Mouse (Mus musculus): ENCODE results near the gene Spsb3. TPM values are rescaled to one million over a fixed set of nuclear protein-coding genes. Genes with fewer than 3 reads are reported as not detected.
A peak's percentile ranks its signal among the peaks of the same experiment; 100 is the strongest.

Gene Spsb3
- total RNA-seq, 2 experiments from 2014 or later, result 56.4 to 63.7 TPM

GRCm38 (mm10) chr17:24867914-24868313, 18.5 kb upstream of the Spsb3 start:
- intact Hi-C loops (cut with DNase I), result no loop called here
- peak in 1 of 2 experiments; percentile 46 for DNase-seq (ENCODE audit: low spot score in 2 of 2)

DNA sequence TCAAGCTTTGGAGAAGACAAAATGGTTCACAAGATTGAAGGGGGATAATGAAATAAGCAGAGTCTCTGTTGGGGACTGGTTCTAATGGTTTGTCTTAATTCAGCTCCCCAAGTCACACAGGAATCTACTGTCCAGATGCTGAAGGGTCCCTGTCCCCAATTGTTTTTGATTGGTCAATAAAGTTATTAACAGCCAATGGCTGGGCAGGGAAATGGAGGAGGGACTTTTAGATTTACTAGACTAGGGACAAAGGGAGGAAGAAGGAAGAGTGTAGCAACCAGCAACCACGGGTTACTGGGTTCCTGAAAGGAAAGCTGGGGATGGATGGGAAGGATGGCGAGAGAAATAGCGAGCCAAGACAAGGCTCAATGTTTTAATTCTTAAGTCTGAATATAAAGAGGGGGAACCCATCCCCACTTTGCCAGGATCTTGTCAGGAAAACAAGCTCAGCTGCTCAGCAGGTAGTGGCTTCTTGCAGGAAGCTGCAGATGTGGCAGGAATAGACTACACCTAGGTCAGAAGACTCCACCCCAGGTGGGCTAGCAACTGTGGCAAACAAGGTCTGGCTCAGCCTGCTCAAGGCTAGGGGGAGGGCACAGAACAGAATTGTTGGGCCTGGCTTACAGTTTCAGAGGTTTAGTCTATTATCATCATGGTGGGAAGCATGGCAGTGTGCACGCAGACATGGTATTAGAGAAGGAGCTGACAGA, 12.6 kb upstream of the Spsb3 start:
- intact Hi-C loops (cut with DNase I), result no loop called here
- no peak for DNase-seq (ENCODE audit: low spot score in 2 of 2)

DNA sequence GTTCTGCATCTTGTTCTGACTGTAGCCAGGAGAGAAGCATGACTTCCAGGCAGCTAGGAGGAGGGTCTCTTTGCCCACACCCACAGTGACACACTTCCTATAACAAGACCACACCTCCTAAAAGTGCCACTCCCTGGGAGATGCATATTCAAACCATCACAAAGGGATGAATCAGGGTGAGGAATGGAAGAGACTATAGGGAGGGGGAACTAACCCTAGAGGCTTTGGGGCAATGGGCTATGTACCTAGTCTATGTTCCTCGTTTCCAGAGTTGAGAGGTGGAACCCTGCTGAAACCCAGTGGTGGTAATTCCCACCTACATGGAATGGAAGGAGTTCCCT, 12.1 kb upstream of the Spsb3 start:
- intact Hi-C loops (cut with DNase I), result no loop called here
- no peak for DNase-seq (ENCODE audit: low spot score in 2 of 2)

DNA sequence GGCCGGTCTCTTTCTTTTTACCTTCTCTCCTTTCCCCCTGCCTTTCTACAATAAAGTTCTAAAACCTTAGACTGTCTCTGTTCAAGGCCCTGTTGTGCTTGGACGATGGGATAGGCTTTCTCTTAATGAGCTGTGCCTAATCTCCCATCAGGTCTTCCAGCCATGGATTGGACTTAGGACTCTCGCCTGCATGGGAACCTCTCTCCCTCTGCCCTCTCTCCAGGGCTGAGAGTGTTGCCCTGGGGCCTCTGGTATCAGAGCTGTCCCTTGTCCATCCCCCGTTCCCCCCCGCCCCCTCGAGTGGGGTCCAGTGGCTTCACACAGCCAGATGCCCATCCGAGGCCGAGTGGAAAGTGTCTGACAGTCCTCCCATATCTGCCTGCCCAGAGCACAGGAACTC, 11.5 kb upstream of the Spsb3 start:
- intact Hi-C loops (cut with DNase I), result no loop called here

DNA sequence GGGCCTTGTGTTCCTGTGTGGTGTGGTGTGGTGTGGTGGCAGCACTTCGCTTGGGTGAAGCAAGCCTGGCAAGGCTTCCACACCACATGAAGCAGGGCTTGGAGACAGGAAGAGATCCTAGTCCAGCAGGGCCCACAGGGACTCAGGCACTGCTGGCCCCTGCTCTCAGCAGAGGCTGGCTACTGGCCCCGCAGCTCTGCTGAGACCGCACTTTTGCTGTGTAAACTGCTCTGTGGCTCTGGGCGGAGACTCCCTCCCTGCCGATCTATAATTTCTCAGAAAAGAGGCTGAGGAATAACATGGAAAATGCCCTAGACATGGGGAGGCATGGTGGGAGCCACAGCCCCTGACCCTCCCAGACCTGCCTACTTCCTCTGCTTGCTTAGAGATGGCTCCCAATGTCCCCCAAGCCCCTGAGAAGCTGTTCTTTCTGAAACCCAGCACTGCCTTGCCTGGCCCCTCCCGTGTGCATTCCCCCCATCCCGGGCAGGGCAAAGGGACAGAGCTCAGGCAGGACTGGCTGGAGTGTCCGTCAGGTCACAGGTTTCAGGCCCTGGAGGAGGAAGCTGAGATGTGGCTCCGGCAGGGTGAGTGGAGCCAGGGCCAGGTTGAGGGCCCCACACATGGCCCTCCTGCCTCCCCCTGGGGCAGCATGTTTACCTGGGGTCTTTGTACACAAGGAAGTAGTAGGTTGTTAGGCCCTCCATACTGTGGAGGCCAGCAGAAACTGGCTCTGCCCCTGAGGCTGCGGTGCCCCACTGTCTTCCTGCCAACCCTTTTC, 8.9 kb upstream of the Spsb3 start:
- intact Hi-C loops (cut with DNase I), result no loop called here
- no peak for DNase-seq (ENCODE audit: low spot score in 2 of 2)

More for the DNA sequence above, 11.5 kb upstream of the Spsb3 start:
- DNase-seq (ENCODE audit: low spot score in 2 of 2), result no peak

DNA sequence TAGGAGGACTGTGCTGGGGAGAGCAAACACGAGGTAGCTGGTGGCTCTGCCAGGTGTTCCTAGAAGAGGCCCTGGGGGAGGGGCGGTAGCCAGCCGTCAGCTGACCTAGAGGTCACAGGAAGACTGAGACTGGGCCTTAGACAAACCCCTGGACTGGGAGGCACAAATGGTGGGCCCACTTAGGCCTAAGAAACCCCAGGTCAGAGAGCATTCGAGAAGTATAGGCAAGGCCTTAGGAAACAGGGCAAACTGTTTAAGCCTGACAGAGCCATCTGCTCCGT, 8.4 kb upstream of the Spsb3 start:
- DNase-seq (ENCODE audit: low spot score in 2 of 2), result no peak
- intact Hi-C loops (cut with DNase I), result no loop called here

DNA sequence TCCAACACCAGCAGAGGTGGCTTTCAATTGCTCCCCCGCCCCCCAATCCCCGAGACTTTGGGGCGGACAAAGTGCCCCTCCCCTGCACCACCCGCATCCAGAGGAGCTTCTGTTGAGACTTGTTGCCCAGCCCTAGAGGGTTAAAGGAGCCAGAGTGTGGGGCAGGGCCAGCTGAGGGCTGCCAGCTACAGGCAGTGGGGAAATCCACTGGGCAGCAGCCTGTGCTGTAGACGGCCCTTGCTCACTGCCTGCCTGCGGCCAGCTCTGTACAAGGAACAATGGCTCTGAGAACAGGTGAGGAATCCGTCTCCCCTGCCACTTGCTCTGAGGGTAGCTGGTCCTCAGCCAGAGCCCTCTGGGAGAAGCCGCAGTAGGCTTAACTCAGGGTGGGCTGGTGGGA, 7.9 kb upstream of the Spsb3 start:
- intact Hi-C loops (cut with DNase I), result no loop called here
- DNase-seq (ENCODE audit: low spot score in 2 of 2), result no peak

DNA sequence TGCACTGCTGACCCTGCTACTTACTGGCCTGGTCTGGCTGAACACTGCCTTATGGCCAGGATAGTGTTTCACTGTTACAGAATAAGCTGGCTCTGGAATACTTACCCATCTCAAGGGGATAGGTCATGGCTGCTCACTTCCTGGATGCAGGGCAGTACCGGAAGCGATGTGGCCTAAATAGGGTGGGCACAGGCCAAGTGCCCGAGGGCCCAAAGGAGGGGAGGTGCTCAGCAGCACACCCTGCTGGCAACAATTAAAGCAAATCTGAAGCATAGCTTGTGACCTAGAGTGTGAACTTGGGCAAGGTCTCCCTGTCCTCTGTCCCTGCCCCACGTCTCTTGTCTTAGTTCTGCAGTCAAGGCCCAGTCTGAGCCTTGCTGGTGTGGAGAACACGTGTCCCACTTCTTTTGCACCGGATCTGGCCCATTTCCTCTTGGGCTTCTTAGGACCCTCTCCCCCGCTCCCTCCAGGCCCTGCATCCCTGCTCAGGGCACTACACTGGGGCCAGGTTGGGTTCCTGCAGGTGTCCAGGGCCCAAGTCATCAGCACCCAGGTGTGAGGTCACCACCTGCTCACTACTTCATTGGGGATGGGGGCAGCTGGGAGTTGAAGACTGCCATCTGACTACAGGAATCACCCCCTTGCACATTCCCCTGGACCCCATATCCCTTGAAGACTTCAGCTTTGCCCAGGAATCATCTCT, 4.6 kb upstream of the Spsb3 start:
- intact Hi-C loops (cut with DNase I), result loop anchor here (5.0 kb wide), 1 partner anchor 135 kb away; no protein-coding TSS in a partner anchor
- DNase-seq (ENCODE audit: low spot score in 2 of 2), result no peak

DNA sequence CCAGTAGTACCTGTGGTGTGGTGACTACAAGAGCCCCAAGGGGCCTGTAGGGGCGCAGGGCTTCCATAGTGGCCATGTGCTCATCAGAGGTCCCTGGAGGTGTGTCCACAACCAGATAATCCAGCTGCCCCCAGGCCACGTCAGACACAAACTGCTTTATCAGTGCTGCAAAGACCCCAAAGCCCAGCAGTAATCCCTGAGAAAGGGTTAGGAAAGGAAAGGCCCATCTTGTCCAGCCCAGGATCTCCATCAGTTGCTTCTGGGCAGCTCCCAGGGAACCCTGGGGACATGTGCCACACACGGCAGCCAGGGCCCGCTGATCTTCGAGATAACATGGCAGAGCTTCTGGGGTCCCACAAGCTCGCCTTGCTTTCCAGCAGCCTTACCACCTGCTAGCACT, 2.1 kb upstream of the Spsb3 start:
- no peak for DNase-seq (ENCODE audit: low spot score in 2 of 2)

DNA sequence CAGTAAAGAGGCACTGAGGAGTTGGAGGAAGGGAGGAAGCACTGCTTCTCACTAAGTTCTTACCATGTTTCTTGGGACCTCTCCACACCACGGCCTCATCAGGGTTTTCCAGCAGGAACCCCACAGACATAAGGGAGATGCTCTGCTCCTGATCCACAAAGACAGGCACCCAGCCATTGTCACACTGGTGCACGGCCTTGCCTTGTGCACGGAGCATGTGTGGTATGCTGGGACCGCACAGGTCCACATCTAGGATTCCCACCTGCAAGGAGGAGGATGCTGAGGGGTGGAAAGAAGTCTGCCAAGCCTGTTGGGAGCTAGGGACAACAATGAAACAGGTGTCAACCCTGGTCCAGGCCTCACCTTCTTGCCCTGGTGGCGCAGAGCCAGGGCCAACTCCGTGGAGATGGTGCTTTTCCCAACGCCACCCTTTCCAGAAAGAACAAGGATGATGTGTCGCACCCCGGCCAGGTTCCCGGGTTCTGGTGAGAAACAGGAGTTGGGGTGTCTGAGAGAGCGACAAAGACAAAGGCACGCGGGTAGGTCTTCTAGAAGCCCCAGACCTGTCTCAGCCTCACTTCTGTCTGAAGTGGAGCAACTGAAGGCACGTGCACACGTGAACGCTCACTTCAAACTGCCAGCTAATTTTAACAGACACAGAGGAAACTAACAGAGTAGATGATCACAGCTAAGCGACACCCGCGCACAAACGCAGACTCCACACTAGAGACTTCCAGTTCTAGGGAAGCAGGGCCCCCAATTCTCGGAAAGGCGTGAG, 898 bp upstream of the Spsb3 start:
- intact Hi-C loops (cut with DNase I), result loop anchor here (2.0 kb wide), 1 partner anchor 35 kb away; the partner anchor contains the start of gene Fahd1
- DNase-seq (ENCODE audit: low spot score in 2 of 2), result no peak

More for the DNA sequence above, 2.1 kb upstream of the Spsb3 start:
- intact Hi-C loops (cut with DNase I), result loop anchor here (5.0 kb wide), 1 partner anchor 137 kb away; no protein-coding TSS in a partner anchor

GRCm38 (mm10) chr17:24886932-24887271, 459 bp downstream of the Spsb3 start:
- DNase-seq (ENCODE audit: low spot score in 2 of 2), result no peak
- intact Hi-C loops (cut with DNase I), result loop anchor here (2.0 kb wide), 1 partner anchor 36 kb away; the partner anchor contains the start of gene Fahd1

DNA sequence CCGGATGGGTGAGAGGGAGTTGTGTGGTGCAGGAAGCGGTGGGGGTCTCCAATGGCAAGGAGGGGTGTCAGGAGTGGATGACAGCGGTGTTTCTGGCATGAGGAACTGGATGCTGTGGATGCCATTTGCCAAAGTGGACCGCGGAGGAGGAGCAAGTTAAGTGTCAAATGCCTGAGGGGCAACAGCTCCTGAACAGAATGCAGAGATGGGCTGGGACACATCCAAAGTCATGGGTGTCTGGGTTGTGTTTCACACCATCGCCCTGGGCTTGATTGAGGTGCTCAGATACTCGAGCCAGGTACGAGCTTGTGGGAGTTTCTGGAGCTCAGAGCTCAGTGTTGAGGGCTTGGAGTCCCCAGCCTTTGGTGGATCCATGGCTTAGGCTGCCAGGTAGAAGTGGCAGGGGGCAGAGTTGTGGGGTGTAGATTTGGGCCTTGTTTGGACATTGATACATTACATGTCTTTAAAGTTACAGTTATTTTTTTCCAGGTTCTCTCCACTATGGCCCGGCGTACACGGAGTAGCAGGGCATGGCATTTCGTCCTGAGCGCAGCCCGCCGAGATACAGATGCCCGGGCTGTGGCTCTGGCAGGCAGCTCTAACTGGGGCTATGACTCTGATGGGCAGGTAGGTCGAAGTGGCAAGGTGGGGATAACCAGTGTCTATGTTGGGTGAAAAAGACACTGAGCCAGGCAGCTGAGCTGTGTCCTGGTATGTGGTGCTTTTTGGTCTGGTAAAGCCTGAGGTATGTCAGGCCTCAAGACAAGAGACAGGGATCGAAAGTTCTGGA, 1.0 kb downstream of the Spsb3 start:
- intact Hi-C loops (cut with DNase I), result loop anchor here (2.0 kb wide), 1 partner anchor 37 kb away; the partner anchor contains the start of gene Fahd1
- DNase-seq (ENCODE audit: low spot score in 2 of 2), result no peak

DNA sequence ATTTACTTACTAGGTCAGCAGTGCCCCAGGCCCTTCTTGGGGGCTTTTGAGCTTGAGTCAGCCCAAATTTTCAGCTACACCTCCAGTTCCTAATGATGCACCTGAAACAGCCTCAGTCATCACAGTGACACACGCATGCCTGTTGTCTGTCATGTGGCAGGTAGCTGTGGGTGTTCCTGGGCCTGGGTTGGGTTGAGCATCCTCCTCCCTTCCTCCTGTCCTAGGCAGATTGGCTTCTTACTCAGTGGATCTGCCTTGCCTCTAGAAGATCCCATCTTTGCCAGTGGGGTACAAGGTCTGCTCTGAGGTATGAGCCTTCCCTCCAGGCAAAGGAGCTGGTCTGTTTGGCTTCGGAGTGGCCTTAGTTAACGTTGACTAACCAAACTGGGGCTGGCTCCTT, 2.4 kb downstream of the Spsb3 start:
- DNase-seq (ENCODE audit: low spot score in 2 of 2), result no peak
- intact Hi-C loops (cut with DNase I), result no loop called here

- intact Hi-C loops (cut with DNase I), result no loop called here
- DNase-seq (ENCODE audit: low spot score in 2 of 2), result peak in 1 of 2 experiments; percentile 13
Measured at GRCm38 (mm10) chr17:24890151-24891092, 4.0 kb downstream of the Spsb3 start.

DNA sequence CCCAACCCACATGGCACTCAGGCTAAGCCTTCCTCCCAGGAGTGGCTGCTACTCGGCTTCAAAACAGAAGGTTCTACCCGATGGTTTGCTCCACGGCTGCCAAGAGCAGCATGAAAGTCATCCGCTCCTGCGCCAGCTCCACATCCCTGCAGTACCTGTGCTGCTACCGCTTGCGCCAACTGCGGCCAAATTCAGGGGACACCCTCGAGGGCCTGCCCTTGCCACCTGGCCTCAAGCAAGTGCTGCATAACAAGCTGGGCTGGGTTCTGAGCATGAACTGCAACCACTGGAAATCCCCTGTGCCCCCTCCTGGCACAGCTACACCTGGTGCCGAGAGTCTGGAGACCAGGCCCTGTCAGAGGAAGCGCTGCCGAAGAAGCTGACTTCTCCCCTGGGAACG, 4.9 kb downstream of the Spsb3 start:
- no peak for DNase-seq (ENCODE audit: low spot score in 2 of 2)
- intact Hi-C loops (cut with DNase I), result no loop called here

GRCm38 (mm10) chr17:24892785-24893184, 6.3 kb downstream of the Spsb3 start:
- no peak for DNase-seq (ENCODE audit: low spot score in 2 of 2)
- intact Hi-C loops (cut with DNase I), result no loop called here

DNA sequence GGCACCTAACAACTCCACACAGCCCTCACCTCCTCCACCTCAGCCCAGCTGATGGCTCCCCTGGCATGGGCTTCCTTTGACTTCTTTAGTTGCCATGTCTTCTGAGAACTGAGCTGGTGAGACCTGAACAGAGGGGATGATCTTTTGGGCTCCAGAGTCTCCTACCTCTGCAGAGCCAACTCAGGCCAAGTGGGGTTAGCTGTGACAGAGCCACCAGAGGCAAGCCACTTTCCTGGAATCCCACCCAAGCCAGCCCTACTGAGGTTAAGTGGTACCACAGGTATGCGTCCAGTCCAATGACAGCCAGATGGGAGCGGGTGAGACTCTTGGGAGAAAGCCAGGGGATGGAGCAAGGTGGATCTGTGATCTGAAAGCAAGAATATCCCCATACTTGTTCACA, 6.8 kb downstream of the Spsb3 start:
- intact Hi-C loops (cut with DNase I), result no loop called here
- DNase-seq (ENCODE audit: low spot score in 2 of 2), result no peak
